Mouse (Mus musculus) ES-Bruce4 (cell line): ENCODE results near the gene Pitpna.

ENCODE experiments used
- CTCF ChIP-seq: IDR thresholded peaks from one replicate; pipeline ENCODE4 v1.8.1; 2011; ENCODE audit warnings: low read depth, low read length
- EP300 ChIP-seq: IDR thresholded peaks from 2 replicates; pipeline ENCODE4 v1.6.1; 2011; ENCODE audit warnings: low read depth, low read length; ENCODE audit not compliant: insufficient read depth
- POLR2A ChIP-seq: IDR thresholded peaks from one replicate; pipeline ENCODE4 v1.8.1; 2011; ENCODE audit warnings: low read length; ENCODE audit not compliant: insufficient read depth

DNA sequence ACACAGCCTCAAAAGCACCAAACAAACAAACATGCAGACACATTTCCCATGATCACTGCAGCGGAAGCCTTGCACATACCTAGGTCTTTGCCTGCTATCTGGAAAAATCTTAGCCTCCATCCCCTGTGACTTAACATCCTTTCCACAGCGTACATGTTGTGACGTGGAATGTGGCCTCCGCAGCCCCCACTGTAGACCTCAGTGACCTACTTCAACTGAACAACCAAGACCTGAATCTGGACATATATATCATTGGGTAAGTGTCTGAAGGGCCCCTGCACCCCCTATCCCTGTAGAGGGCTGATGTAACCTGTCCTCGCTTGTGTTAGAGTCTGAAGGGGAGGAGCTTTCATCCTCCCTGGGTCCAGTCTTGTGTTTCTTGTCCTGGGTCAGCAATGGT is 45.0 kb downstream of the Pitpna start:
- no peak for TF ChIP-seq CTCF
- TF ChIP-seq POLR2A: no peak
- no peak for TF ChIP-seq EP300
